Mouse (Mus musculus): ENCODE data around the gene Gm17087. TPM values are rescaled to one million over a fixed set of nuclear protein-coding genes. Genes with fewer than 3 reads are reported as not detected.

Gene Gm17087
- polyA plus RNA-seq, 1 experiment from 2014 or later = not detected

DNA sequence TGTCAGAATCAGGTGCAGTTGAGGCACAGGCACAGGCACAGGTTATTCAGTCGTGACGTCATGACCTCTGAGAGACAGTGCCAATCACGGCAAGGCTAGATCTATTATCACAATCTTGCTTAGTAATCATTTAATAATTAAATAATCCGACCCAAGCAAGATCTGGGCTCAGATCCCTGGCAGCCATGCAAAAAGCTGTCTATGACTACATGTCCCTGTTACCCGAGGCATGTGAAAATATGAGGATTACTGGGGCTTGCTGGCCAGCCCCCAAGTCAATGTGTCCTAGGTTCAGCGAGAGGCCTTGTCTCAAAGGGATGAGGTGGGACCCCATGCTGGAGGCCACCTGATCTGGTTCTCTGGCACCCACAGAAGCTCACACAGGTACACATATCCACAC is 30.2 kb downstream of the Gm17087 start:
- ATAC-seq (no peak), DNase-seq (no peak)
- Histone ChIP-seq H3K4me3 (ENCODE audit: low read depth, low read length) (no peak overlapping the region), H3K36me3 (replicated peaks; ENCODE audit: insufficient read depth, low read length) (no peaks in the 10 kb centered on the region), H3K27me3 (ENCODE audit: insufficient read depth, low read length) (no peaks in the 10 kb centered on the region), H3K27ac (ENCODE audit: low read depth) (no peak overlapping the region), H3K4me2 (ENCODE audit: low read depth, low read length) (no peak overlapping the region), H3K9ac (replicated peaks) (no peak overlapping the region), H3K9me3 (ENCODE audit: low read length) (no peaks in the 10 kb centered on the region), H3K4me1 (ENCODE audit: insufficient read depth) (no peaks in the 10 kb centered on the region)
- TF ChIP-seq EP300 (IDR thresholded peaks at IDR 0.05; ENCODE audit: low read depth) = no peak
- TF ChIP-seq CTCF (IDR thresholded peaks at IDR 0.05; ENCODE audit: low read depth) = no peak
- 72% methylated on average over 6 of the region's 6 CpGs for WGBS (ENCODE audit: insufficient replicate concordance)

DNA sequence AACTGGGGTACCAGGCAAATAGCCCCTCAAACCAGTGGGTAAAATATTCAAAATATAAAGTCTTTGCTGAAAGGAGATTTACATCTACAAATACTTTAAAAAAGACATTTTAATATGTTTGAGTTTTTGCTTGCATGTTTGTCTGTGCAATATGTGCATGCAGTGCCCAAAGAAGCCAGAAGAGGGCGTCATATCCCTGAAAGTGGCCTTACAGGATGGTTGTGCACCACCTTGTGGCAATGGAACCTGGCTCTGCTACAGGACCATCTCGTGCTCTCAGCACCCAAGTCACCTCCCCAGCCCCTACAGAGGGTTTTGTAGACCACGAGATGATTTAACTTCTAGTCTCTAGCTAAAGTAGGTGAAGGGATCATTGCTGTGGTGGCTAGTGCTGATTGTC is 32.9 kb downstream of the Gm17087 start:
- no peak for DNase-seq
- Histone ChIP-seq H3K27me3 (ENCODE audit: insufficient read depth, low read length) (no peaks in the 10 kb centered on the region), H3K9me3 (ENCODE audit: low read length) (no peaks in the 10 kb centered on the region), H3K4me2 (ENCODE audit: low read depth, low read length) (no peak overlapping the region), H3K4me3 (ENCODE audit: low read depth, low read length) (no peak overlapping the region), H3K9ac (replicated peaks) (no peak overlapping the region), H3K27ac (ENCODE audit: low read depth) (no peak overlapping the region), H3K4me1 (ENCODE audit: insufficient read depth) (no peaks in the 10 kb centered on the region), H3K36me3 (replicated peaks; ENCODE audit: insufficient read depth, low read length) (no peaks in the 10 kb centered on the region)
- TF ChIP-seq CTCF (IDR thresholded peaks at IDR 0.05; ENCODE audit: low read depth) (peak; percentile 57), EP300 (IDR thresholded peaks at IDR 0.05; ENCODE audit: low read depth) (no peak)
- no peak for ATAC-seq
- WGBS (ENCODE audit: insufficient replicate concordance) = 32% methylated on average over 3 of the region's 3 CpGs

DNA sequence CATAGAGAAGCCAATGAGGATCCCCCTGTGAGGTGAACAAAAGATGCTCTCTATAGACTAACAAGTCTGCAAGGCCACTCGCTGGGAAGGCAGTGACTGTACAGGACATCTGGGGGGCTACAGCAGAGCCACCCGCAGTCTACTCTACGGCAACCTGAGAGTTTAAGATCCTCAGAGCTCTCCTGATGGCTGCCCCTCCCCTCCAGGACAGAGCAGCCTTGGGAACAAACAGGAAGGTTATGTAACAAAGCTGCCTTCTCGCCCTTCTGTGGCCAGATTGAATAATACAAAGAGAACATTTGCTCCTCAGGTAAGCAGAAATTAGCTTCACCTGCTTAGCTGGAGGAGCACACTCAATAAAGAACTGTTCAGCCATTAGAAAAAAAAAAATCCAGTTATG is 34.1 kb downstream of the Gm17087 start:
- no peak for DNase-seq
- H3K27me3 ChIP-seq (ENCODE audit: insufficient read depth, low read length) = 0 out of 2 replicates have a peak, but pooled peaks cover 3% of the 10 kb centered on the region
- no peak for ATAC-seq
- H3K9me3 ChIP-seq (ENCODE audit: low read length) = no peaks in the 10 kb centered on the region
- no peak overlapping the region for H3K4me3 ChIP-seq (ENCODE audit: low read depth, low read length)
- H3K4me1 ChIP-seq (ENCODE audit: insufficient read depth) = no peaks in the 10 kb centered on the region
- no peak overlapping the region for H3K4me2 ChIP-seq (ENCODE audit: low read depth, low read length)
- no peak overlapping the region for H3K9ac ChIP-seq (replicated peaks)
- no peak overlapping the region for H3K27ac ChIP-seq (ENCODE audit: low read depth)
- no peaks in the 10 kb centered on the region for H3K36me3 ChIP-seq (replicated peaks; ENCODE audit: insufficient read depth, low read length)
- WGBS (ENCODE audit: insufficient replicate concordance) = 54% methylated on average over 4 of the region's 4 CpGs
- TF ChIP-seq CTCF (IDR thresholded peaks at IDR 0.05; ENCODE audit: low read depth) (no peak), EP300 (IDR thresholded peaks at IDR 0.05; ENCODE audit: low read depth) (no peak)

- WGBS (ENCODE audit: insufficient replicate concordance) = 62% methylated on average over 3 of the region's 3 CpGs
- Histone ChIP-seq H3K4me1 (ENCODE audit: insufficient read depth) (no peaks in the 10 kb centered on the region), H3K27me3 (ENCODE audit: insufficient read depth, low read length) (peaks cover 40% of the 10 kb centered on the region), H3K4me3 (ENCODE audit: low read depth, low read length) (no peak overlapping the region), H3K4me2 (ENCODE audit: low read depth, low read length) (no peak overlapping the region), H3K9me3 (ENCODE audit: low read length) (no peaks in the 10 kb centered on the region), H3K27ac (ENCODE audit: low read depth) (no peak overlapping the region), H3K36me3 (replicated peaks; ENCODE audit: insufficient read depth, low read length) (no peaks in the 10 kb centered on the region), H3K9ac (replicated peaks) (no peak overlapping the region)
- no peak for TF ChIP-seq CTCF (IDR thresholded peaks at IDR 0.05; ENCODE audit: low read depth)
- no peak for TF ChIP-seq EP300 (IDR thresholded peaks at IDR 0.05; ENCODE audit: low read depth)
- ATAC-seq (no peak), DNase-seq (no peak)
These were observed 38.1 kb downstream of the Gm17087 start for GRCm38 (mm10) chr17:8528641-8529040.

DNA sequence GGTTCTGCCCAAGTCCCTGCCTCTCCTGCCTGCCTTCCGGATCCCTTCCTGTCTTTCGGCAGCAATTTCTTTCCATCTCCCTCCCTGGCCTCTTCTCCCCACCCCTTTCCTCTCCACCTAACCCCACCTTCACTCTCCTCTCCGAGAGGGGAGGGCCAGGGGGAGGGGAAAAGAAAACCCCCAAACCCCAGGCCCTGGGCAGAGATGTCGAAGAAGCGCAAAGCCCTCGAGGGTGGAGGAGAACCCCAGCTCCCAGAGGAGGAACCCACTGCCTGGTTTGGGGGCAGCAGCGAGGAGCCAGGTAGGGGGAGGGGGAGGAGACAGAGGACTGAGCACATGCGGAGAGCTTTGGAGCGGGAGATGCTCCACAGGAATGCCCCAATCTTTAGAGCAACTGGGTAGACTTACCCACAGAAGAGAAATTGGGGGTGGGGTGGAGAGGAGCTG is 39.9 kb downstream of the Gm17087 start:
- H3K9me3 ChIP-seq (ENCODE audit: low read length) = no peaks in the 10 kb centered on the region
- TF ChIP-seq CTCF (IDR thresholded peaks at IDR 0.05; ENCODE audit: low read depth) (no peak), EP300 (IDR thresholded peaks at IDR 0.05; ENCODE audit: low read depth) (no peak)
- no peaks in the 10 kb centered on the region for H3K36me3 ChIP-seq (replicated peaks; ENCODE audit: insufficient read depth, low read length)
- H3K4me1 ChIP-seq (ENCODE audit: insufficient read depth) = no peaks in the 10 kb centered on the region
- no peak for DNase-seq
- H3K9ac ChIP-seq (replicated peaks) = no peak overlapping the region
- H3K4me3 ChIP-seq (ENCODE audit: low read depth, low read length) = no peak overlapping the region
- peaks cover 56% of the 10 kb centered on the region for H3K27me3 ChIP-seq (ENCODE audit: insufficient read depth, low read length)
- ATAC-seq = no peak
- WGBS (ENCODE audit: insufficient replicate concordance) = 28% methylated on average over 8 of the region's 9 CpGs
- H3K4me2 ChIP-seq (ENCODE audit: low read depth, low read length) = no peak overlapping the region
- H3K27ac ChIP-seq (ENCODE audit: low read depth) = no peak overlapping the region

DNA sequence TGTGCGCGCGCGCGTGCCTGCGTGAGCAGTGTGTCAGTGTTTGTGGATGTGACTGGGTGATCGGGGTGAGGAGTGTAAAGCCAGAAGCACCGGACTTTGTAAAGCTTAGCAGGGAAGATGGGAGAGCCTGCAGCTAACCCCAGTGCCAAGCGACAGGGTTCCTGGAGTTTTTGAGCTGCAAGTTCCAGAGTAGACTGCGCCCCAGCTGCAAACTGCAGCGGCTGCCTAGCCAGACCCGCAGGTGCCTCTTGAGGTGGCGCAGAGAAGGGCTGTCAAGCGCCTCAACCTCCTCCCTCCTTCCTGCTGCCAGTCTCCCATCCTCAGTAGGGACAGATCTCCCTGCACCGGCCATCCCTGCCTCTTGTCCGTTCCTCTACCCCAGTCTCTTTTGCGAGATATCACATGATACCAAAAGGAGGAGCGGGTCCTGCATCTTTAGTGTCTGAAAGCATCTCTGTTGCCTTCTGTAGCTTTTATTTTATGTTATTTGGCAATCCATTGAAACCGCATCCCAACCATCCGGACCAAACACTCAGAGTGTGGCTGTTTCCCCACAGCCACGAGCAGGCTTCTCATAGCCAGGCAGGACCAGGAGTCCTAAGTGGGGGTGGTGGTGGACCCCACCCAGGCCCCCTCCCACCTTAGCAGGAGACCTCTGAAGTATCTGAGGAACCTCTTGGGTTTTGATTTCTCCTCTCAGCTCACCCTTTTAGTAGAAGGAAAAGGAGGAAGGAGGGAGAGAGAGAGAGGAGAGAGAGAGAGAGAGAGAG is 40.6 kb downstream of the Gm17087 start:
- WGBS (ENCODE audit: insufficient replicate concordance) = 5% methylated on average over 21 of the region's 21 CpGs
- peaks cover 58% of the 10 kb centered on the region for H3K27me3 ChIP-seq (ENCODE audit: insufficient read depth, low read length)
- no peak for TF ChIP-seq CTCF (IDR thresholded peaks at IDR 0.05; ENCODE audit: low read depth)
- no peak for TF ChIP-seq EP300 (IDR thresholded peaks at IDR 0.05; ENCODE audit: low read depth)
- no peak for DNase-seq
- H3K9me3 ChIP-seq (ENCODE audit: low read length) = no peaks in the 10 kb centered on the region
- no peaks in the 10 kb centered on the region for H3K4me1 ChIP-seq (ENCODE audit: insufficient read depth)
- H3K4me3 ChIP-seq (ENCODE audit: low read depth, low read length) = no peak overlapping the region
- H3K9ac ChIP-seq (replicated peaks) = no peak overlapping the region
- no peak for ATAC-seq
- no peaks in the 10 kb centered on the region for H3K36me3 ChIP-seq (replicated peaks; ENCODE audit: insufficient read depth, low read length)
- no peak overlapping the region for H3K4me2 ChIP-seq (ENCODE audit: low read depth, low read length)
- no peak overlapping the region for H3K27ac ChIP-seq (ENCODE audit: low read depth)

Data from liver, postnatal 0 days (tissue).